Mouse (Mus musculus) midbrain, embryonic 12.5 days (tissue): ENCODE measurements at regions not wholly inside any gene's neighbourhood (a gene's known extent, or its start where the extent isn't known, plus 50 kb on each side); places are given as distances from the start of the nearest gene placed in this dataset.
A peak's percentile ranks its signal among the peaks of the same experiment; 100 is the strongest.

Experiments
- ATAC-seq: fragments of 200-750 bp; cut with Nextera tagmentation; 2 replicates; pipeline ENCODE4 v1.8.0; 2017; ENCODE audit warnings: low read depth, moderate TSS enrichment, moderate library complexity; ENCODE audit not compliant: low FRiP score
- H3K27ac ChIP-seq: fragments of 300-500 bp; sonication (generic); replicated peaks from 2 replicates; pipeline ENCODE4 v1.5.1; 2016; ENCODE audit warnings: mild to moderate bottlenecking
- H3K27me3 ChIP-seq: fragments of 300-500 bp; sonication (generic); 2 replicates; pipeline ENCODE4 v1.6.1; 2016; ENCODE audit warnings: mild to moderate bottlenecking
- H3K36me3 ChIP-seq: fragments of 300-500 bp; sonication (generic); 2 replicates; pipeline ENCODE4 v1.6.1; 2016
- H3K4me1 ChIP-seq: fragments of 300-500 bp; sonication (generic); 2 replicates; pipeline ENCODE4 v1.6.1; 2016
- H3K4me2 ChIP-seq: fragments of 300-500 bp; sonication (generic); replicated peaks from 2 replicates; pipeline ENCODE4 v1.6.1; 2016; ENCODE audit warnings: mild to moderate bottlenecking, moderate library complexity
- H3K4me3 ChIP-seq: fragments of 300-500 bp; sonication (generic); 2 replicates; pipeline ENCODE4 v1.5.1; 2016; ENCODE audit warnings: mild to moderate bottlenecking
- H3K9ac ChIP-seq: fragments of 300-500 bp; sonication (generic); replicated peaks from 2 replicates; pipeline ENCODE4 v1.6.1; 2016; ENCODE audit warnings: mild to moderate bottlenecking, moderate library complexity
- H3K9me3 ChIP-seq: fragments of 300-500 bp; sonication (generic); 2 replicates; pipeline ENCODE4 v1.6.1; 2016; ENCODE audit warnings: mild to moderate bottlenecking
- WGBS: fragments of 180-500 bp; shearing (Covaris S2); methylation state at CpG from one replicate; pipeline ENCODE4 v1.1.7; 2016; 5-methylcytosine and 5-hydroxymethylcytosine counted together

GRCm38 (mm10) chr17:87569981-87570380 lies 65.8 kb upstream of the Epcam start:
- Histone ChIP-seq H3K9ac (no peak overlapping the region), H3K4me1 (peaks cover 15% of the 10 kb centered on the region), H3K9me3 (no peaks in the 10 kb centered on the region), H3K27ac (no peak overlapping the region), H3K27me3 (peaks cover 30% of the 10 kb centered on the region), H3K4me2 (no peak overlapping the region), H3K4me3 (no peak overlapping the region), H3K36me3 (no peaks in the 10 kb centered on the region)
- no peak for ATAC-seq
- WGBS = 77% methylated on average over 9 of the region's 9 CpGs

GRCm38 (mm10) chr17:87570676-87571344 lies 65.0 kb upstream of the Epcam start:
- Histone ChIP-seq H3K4me3 (0 out of 2 replicates have a peak overlapping the region, but pooled peaks have one; percentile 4), H3K9ac (no peak overlapping the region), H3K27ac (no peak overlapping the region), H3K9me3 (no peaks in the 10 kb centered on the region), H3K4me2 (peak overlapping the region; percentile 44), H3K36me3 (no peaks in the 10 kb centered on the region), H3K4me1 (peaks cover 15% of the 10 kb centered on the region), H3K27me3 (peaks cover 27% of the 10 kb centered on the region)
- 41% methylated on average over 18 of the region's 18 CpGs for WGBS
- ATAC-seq = peak; percentile 51

- Histone ChIP-seq H3K27me3 (peaks cover 21% of the 10 kb centered on the region), H3K36me3 (no peaks in the 10 kb centered on the region), H3K4me1 (peaks cover 15% of the 10 kb centered on the region), H3K4me3 (peak overlapping the region; percentile 4; the same call in 1 of the 2 replicates), H3K27ac (no peak overlapping the region), H3K9ac (no peak overlapping the region), H3K4me2 (peak overlapping the region; percentile 44), H3K9me3 (no peaks in the 10 kb centered on the region)
- peak; percentile 67 for ATAC-seq
- WGBS = 11% methylated on average over 18 of the region's 18 CpGs
Observed at GRCm38 (mm10) chr17:87571345-87571932, 64.3 kb upstream of the Epcam start.

GRCm38 (mm10) chr17:87583575-87583974 lies 52.2 kb upstream of the Epcam start:
- H3K4me1 ChIP-seq = no peaks in the 10 kb centered on the region
- no peak for ATAC-seq
- no peaks in the 10 kb centered on the region for H3K27me3 ChIP-seq
- H3K9ac ChIP-seq = no peak overlapping the region
- no peaks in the 10 kb centered on the region for H3K36me3 ChIP-seq
- no peak overlapping the region for H3K4me2 ChIP-seq
- H3K9me3 ChIP-seq = 0 out of 2 replicates have a peak, but pooled peaks cover 3% of the 10 kb centered on the region
- H3K27ac ChIP-seq = no peak overlapping the region
- H3K4me3 ChIP-seq = no peak overlapping the region
- WGBS = 59% methylated on average over 6 of the region's 6 CpGs

- no peaks in the 10 kb centered on the region for H3K27me3 ChIP-seq
- no peaks in the 10 kb centered on the region for H3K4me1 ChIP-seq
- ATAC-seq = no peak
- no peak overlapping the region for H3K4me2 ChIP-seq
- no peak overlapping the region for H3K4me3 ChIP-seq
- WGBS = 69% methylated on average over 6 of the region's 6 CpGs
- no peak overlapping the region for H3K27ac ChIP-seq
- no peaks in the 10 kb centered on the region for H3K36me3 ChIP-seq
- H3K9ac ChIP-seq = no peak overlapping the region
- H3K9me3 ChIP-seq = 0 out of 2 replicates have a peak, but pooled peaks cover 3% of the 10 kb centered on the region
Observed at GRCm38 (mm10) chr17:87585355-87585754, 50.4 kb upstream of the Epcam start.
